Mouse (Mus musculus) liver, embryonic 15.5 days (tissue): Measurements from ENCODE around the gene Slc39a3. TPM values are rescaled to one million over a fixed set of nuclear protein-coding genes. Genes with fewer than 3 reads are reported as not detected.

Experiments used
- ATAC-seq: fragments of 200-750 bp; cut with Nextera tagmentation; 2 replicates; pipeline ENCODE4 v1.8.0; 2017; ENCODE audit warnings: moderate number of reproducible peaks, mild to moderate bottlenecking, moderate library complexity; ENCODE audit not compliant: insufficient read depth
- H3K27ac ChIP-seq: fragments of 300-500 bp; sonication (generic); replicated peaks from 2 replicates; pipeline ENCODE4 v1.5.1; 2015; ENCODE audit warnings: mild to moderate bottlenecking, inconsistent platforms
- H3K27me3 ChIP-seq: fragments of 300-500 bp; sonication (generic); 2 replicates; pipeline ENCODE4 v1.6.1; 2015; ENCODE audit warnings: mild to moderate bottlenecking, inconsistent platforms
- H3K36me3 ChIP-seq: fragments of 300-500 bp; sonication (generic); replicated peaks from 2 replicates; pipeline ENCODE4 v1.6.1; 2015; ENCODE audit warnings: moderate library complexity, mild to moderate bottlenecking, inconsistent platforms
- H3K4me1 ChIP-seq: fragments of 300-500 bp; sonication (generic); replicated peaks from 2 replicates; pipeline ENCODE4 v1.6.1; 2015; ENCODE audit warnings: inconsistent platforms
- H3K4me2 ChIP-seq: fragments of 300-500 bp; sonication (generic); 2 replicates; pipeline ENCODE4 v1.6.1; 2015; ENCODE audit warnings: moderate library complexity, mild to moderate bottlenecking, inconsistent platforms
- H3K4me3 ChIP-seq: fragments of 300-500 bp; sonication (generic); replicated peaks from 2 replicates; pipeline ENCODE4 v1.5.1; 2015; ENCODE audit warnings: mild to moderate bottlenecking, inconsistent platforms
- H3K9ac ChIP-seq: fragments of 300-500 bp; sonication (generic); 2 replicates; pipeline ENCODE4 v1.6.1; 2015; ENCODE audit warnings: moderate library complexity, mild to moderate bottlenecking, inconsistent platforms
- H3K9me3 ChIP-seq: fragments of 300-500 bp; sonication (generic); replicated peaks from 2 replicates; pipeline ENCODE4 v1.6.1; 2016; ENCODE audit warnings: inconsistent platforms
- WGBS: fragments of 180-500 bp; shearing (Covaris S2); methylation state at CpG from one replicate; pipeline ENCODE4 v1.1.7; 2015; ENCODE audit warnings: mixed read lengths; ENCODE audit not compliant: insufficient replicate concordance; 5-methylcytosine and 5-hydroxymethylcytosine counted together
- polyA plus RNA-seq: library from polyadenylated mRNA; unstranded; fragments of >200 nt; fragmentation: Nextera tagmentation; extraction: Ambion mirVana; gene quantifications from 2 replicates; pipeline ENCODE4 v1.2.1, GENCODE M21; 2015

Slc39a3 gene
- polyA plus RNA-seq, 1 experiment from 2014 or later = 5.6 TPM

DNA sequence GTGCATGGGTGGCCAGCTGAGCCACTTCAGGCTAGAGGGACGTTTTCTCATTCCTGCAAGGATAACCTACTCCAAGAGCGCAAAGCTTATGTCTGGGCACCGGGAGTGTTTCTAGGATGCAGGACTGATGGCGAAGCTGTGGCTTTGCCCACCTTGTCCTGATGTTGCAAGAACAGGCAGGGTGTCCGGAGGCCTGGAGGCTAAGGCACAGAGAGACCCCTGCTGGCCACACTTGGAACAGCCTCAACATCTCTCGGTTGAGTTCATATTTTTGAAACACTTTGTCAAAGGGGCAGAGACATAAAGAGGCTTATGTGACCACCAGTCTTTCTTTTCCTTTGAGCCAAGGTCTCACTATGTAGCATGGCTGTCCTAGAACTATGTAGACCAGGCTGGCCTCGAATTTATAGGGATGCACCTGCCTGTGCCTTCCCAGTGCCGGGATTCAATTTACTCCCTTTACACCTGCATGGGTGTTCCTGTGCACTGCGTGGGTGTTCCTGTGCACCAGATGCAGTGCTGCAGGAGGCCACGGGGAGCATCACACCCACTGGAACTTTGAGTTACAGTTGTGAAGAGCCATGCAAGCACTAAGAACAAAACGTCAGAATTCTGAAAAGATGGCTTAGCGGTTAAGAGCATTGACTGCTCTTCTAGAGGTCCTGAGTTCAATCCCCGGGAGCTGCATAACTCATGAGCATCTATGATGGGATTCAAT, 4.4 kb upstream of the Slc39a3 start:
- H3K4me2 ChIP-seq = no peak overlapping the region
- H3K4me1 ChIP-seq = peaks cover 18% of the 10 kb centered on the region

DNA sequence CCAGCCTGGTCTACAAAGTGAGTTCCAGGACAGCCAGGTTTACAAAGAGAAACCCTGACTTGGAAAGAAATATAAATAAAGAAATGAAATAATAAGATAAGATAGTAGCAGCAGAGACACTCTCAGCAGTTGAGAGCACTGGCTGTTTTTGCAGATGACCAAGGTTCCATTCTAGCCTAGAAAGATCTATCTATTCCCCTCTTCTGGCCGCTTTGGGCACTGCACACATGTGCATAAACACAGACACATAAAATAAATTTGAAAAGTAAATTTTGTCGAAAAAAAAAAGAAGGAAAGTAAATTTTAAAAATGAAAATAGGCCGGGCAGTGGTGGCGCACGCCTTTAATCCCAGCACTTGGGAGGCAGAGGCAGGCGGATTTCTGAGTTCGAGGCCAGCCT, 975 bp downstream of the Slc39a3 start:
- 65% methylated on average over 7 of the region's 7 CpGs for WGBS

More for the DNA sequence above, 4.4 kb upstream of the Slc39a3 start:
- Histone ChIP-seq H3K36me3 (peaks cover 31% of the 10 kb centered on the region), H3K9me3 (no peaks in the 10 kb centered on the region), H3K9ac (no peak overlapping the region), H3K27ac (no peak overlapping the region), H3K4me3 (no peak overlapping the region), H3K27me3 (no peaks in the 10 kb centered on the region)
- no peak for ATAC-seq
- 27% methylated on average over 13 of the region's 13 CpGs for WGBS

DNA sequence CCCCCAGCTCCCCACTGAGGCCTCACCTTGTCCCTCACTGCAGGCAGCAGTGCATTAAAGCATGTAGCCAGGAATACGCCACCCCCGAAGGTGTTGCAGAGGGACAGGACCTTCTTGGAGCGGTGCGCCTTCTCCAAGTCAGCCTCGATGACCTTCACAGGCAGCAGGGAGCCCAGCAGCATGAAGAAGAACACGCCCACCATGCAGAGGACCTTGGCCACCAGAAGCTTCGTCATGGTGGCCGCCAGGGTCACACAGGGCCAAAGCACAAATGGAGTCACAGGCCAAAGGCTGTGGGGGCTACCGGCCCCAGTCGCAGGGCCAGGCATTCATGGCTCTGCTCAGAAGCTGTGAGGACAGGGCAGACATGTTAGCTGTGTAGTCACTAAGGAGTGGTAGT, 3.6 kb downstream of the Slc39a3 start:
- Histone ChIP-seq H3K4me3 (no peak overlapping the region), H3K27ac (no peak overlapping the region), H3K9me3 (no peaks in the 10 kb centered on the region), H3K27me3 (no peaks in the 10 kb centered on the region), H3K36me3 (peaks cover 9% of the 10 kb centered on the region; the same call in 1 of the 2 replicates), H3K9ac (no peak overlapping the region), H3K4me1 (peaks cover 13% of the 10 kb centered on the region), H3K4me2 (no peak overlapping the region)
- WGBS = 68% methylated on average over 10 of the region's 10 CpGs
- no peak for ATAC-seq

More for the DNA sequence above, 975 bp downstream of the Slc39a3 start:
- Histone ChIP-seq H3K9me3 (no peaks in the 10 kb centered on the region), H3K4me1 (peaks cover 14% of the 10 kb centered on the region), H3K9ac (no peak overlapping the region), H3K4me2 (no peak overlapping the region), H3K27ac (no peak overlapping the region), H3K36me3 (peaks cover 4% of the 10 kb centered on the region; the same call in 1 of the 2 replicates), H3K27me3 (no peaks in the 10 kb centered on the region), H3K4me3 (peak overlapping the region; percentile 68; the same call in 1 of the 2 replicates)
- ATAC-seq = no peak

DNA sequence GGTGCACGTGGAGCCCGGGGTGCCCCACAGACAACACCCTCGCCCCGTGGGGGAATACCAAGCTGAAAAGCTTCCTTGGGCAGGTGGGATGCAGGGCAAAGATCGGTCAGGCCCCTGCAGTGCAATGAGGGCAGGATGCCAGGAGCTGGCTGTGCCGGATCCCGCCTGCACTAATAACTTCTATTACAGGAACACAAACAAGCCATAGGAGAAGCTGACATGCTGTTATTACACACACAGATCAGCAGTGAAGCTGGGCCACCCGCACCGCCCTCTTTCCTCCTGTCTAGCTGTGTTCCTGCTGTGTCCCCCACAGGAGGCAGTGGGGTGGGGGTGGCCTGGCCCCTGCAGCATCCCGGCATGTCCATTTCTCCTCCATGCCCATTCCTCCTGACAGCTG, 8.2 kb downstream of the Slc39a3 start:
- Histone ChIP-seq H3K4me2 (no peak overlapping the region), H3K9ac (no peak overlapping the region), H3K27ac (no peak overlapping the region), H3K36me3 (peaks cover 9% of the 10 kb centered on the region; the same call in 1 of the 2 replicates), H3K4me1 (peaks cover 5% of the 10 kb centered on the region), H3K4me3 (no peak overlapping the region), H3K27me3 (peaks cover 30% of the 10 kb centered on the region), H3K9me3 (no peaks in the 10 kb centered on the region)
- ATAC-seq = no peak
- 65% methylated on average over 10 of the region's 10 CpGs for WGBS

DNA sequence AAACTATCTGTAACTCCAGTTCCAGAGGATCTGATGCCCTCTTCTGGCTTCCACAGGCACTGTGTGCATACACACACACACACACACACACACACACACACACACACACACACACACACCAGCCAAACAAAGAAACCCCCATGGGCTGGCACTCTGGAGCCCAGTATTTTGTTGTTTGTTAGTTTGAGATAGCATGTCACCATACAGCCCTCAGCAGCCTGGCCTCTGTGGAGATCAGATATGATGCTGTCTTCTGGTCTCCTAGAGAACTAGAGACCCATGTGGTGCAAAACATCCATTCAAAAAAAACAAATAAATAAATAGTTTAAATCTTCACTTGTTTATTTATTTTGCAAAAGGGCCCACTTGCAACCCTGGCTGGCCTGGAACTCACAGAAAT, 9.0 kb downstream of the Slc39a3 start:
- no peak overlapping the region for H3K9ac ChIP-seq
- H3K4me3 ChIP-seq = no peak overlapping the region
- no peak for ATAC-seq
- H3K4me2 ChIP-seq = no peak overlapping the region
- no peak overlapping the region for H3K27ac ChIP-seq
- H3K27me3 ChIP-seq = peaks cover 37% of the 10 kb centered on the region
- H3K4me1 ChIP-seq = peaks cover 5% of the 10 kb centered on the region
- peaks cover 9% of the 10 kb centered on the region; the same call in 1 of the 2 replicates for H3K36me3 ChIP-seq
- no peaks in the 10 kb centered on the region for H3K9me3 ChIP-seq

DNA sequence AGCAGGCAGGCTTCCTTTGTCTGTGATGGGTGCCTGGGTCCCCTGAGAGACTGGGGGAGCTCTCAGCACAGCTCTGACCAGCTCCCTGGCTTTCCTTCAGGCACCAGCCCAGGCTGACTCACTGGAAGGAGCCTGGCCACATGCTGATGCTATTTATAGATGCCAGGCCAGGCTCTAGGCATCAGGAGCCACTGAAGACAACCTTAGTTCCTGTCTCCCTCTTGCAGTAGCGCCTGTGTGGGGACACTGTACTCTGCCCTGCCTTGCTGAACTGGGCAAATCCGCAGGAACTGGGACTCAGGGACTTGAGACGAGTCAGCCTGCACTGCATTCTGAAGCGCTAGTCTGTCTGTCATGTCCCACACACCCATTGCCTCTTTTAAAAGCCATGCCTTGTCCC, 9.9 kb downstream of the Slc39a3 start:
- ATAC-seq = no peak
- H3K9ac ChIP-seq = 0 out of 2 replicates have a peak overlapping the region, but pooled peaks have one; percentile 6
- no peak overlapping the region for H3K4me3 ChIP-seq
- H3K4me2 ChIP-seq = no peak overlapping the region
- 34% methylated on average over 4 of the region's 4 CpGs for WGBS
- peaks cover 5% of the 10 kb centered on the region for H3K4me1 ChIP-seq
- H3K9me3 ChIP-seq = no peaks in the 10 kb centered on the region
- H3K27ac ChIP-seq = no peak overlapping the region
- peaks cover 9% of the 10 kb centered on the region; the same call in 1 of the 2 replicates for H3K36me3 ChIP-seq
- H3K27me3 ChIP-seq = peaks cover 46% of the 10 kb centered on the region

DNA sequence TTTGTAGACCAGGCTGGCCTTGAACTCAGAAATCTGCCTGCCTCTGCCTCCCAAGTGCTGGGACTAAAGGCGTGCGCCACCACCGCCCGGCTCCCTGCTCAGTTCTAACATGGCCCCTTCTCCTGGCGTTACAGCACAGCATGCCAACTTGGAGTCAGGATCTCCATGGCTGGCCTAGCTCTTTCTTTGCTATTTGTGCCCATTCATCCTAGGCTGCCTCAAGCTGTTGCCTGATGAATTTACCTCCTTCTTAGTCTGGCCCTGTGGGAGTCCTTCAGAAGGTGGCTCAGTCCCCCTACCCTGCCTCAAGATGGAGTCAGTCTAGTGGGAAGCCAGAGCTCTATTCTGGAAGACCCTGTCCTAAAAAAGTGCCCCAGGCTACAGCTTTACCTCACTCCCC, 10.4 kb downstream of the Slc39a3 start:
- Histone ChIP-seq H3K9me3 (no peaks in the 10 kb centered on the region), H3K9ac (0 out of 2 replicates have a peak overlapping the region, but pooled peaks have one; percentile 6), H3K27ac (no peak overlapping the region), H3K27me3 (peaks cover 50% of the 10 kb centered on the region), H3K36me3 (peaks cover 9% of the 10 kb centered on the region; the same call in 1 of the 2 replicates), H3K4me1 (peaks cover 5% of the 10 kb centered on the region), H3K4me2 (no peak overlapping the region), H3K4me3 (no peak overlapping the region)
- no peak for ATAC-seq
- WGBS = 79% methylated on average over 5 of the region's 5 CpGs

DNA sequence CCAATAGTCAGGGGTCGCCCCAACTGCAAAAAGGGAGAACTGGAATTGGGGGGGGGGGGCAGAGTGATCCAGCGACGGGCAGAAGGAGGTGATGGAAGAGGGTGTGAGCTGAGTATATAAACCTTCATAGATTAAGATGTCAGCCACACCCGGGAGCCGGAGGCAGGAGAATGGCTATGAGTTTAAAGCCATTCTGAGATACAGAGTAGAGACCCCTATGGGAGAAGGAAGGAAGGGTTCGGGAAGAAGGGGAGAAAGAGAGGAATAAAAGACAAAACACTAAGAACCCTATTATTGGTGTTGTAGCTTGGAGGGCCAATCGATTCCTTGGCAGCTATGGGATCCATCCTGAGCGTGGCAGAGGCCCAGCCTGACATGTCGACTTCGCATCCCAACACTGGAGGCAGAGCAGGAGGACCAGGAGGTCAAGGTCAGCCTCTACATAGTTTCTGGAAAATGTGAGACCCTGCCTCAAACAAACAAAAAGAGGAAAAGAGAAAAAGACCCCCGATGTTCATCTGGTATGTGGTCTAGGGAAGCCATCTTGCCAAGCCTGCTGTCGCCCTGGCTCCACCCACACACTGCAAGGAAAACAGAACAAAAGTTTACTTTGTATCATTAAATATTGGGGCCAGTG, 11.5 kb downstream of the Slc39a3 start, which contains the start of gene Diras1:
TSS of gene Diras1 (minus strand) at position 24 of the 637 bp plus-strand sequence.
- H3K9ac ChIP-seq = no peak within 1 kb of the TSS
- H3K4me3 ChIP-seq = peak within 1 kb of the TSS; percentile 10; the same call in 1 of the 2 replicates
- peak within 1 kb of the TSS; percentile 42 for H3K4me2 ChIP-seq
- H3K27me3 ChIP-seq = peaks cover 61% of the 10 kb centered on the region
- ATAC-seq = no peak
- peaks cover 5% of the 10 kb centered on the region for H3K4me1 ChIP-seq
- H3K36me3 ChIP-seq = 0 out of 2 replicates have a peak, but pooled peaks cover under 1% of the 10 kb centered on the region
- H3K9me3 ChIP-seq = no peaks in the 10 kb centered on the region
- WGBS = 44% methylated on average over 12 of the region's 12 CpGs
- no peak within 1 kb of the TSS for H3K27ac ChIP-seq

DNA sequence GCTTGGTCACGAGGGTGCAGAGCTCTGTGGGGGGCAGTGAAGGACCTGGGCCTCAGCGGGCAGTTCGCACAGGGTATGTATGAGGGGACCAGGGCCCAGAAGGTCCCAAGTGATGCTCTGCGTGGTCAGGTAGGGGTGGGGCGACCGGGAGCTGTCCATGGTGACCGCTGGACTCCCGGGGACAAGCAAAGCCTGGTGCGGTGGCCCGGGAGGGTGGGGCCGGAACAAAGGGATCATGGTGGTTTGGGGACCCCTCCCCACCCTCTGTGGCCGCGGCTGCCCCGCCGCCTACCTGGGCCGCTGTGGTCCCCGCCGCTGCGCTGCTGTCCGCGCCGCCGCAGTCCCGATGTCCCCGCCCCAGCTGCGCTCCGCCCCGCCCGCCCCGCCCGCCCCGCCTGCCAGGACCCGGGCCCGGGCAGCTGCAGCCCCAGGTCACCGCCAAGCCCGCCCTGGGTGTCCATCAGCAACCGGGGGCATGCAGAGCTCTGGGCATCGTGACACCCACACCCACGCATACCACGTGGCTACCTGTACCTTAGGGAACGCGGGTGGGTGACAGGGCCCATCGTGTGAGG, 12.1 kb downstream of the Slc39a3 start:
- Histone ChIP-seq H3K9me3 (no peaks in the 10 kb centered on the region), H3K4me2 (peak overlapping the region; percentile 42), H3K27ac (no peak overlapping the region), H3K4me1 (peaks cover 5% of the 10 kb centered on the region), H3K4me3 (peak overlapping the region; percentile 10; the same call in 1 of the 2 replicates), H3K9ac (no peak overlapping the region), H3K27me3 (peaks cover 67% of the 10 kb centered on the region), H3K36me3 (no peaks in the 10 kb centered on the region)
- 2% methylated on average over 43 of the region's 43 CpGs for WGBS
- ATAC-seq = no peak

DNA sequence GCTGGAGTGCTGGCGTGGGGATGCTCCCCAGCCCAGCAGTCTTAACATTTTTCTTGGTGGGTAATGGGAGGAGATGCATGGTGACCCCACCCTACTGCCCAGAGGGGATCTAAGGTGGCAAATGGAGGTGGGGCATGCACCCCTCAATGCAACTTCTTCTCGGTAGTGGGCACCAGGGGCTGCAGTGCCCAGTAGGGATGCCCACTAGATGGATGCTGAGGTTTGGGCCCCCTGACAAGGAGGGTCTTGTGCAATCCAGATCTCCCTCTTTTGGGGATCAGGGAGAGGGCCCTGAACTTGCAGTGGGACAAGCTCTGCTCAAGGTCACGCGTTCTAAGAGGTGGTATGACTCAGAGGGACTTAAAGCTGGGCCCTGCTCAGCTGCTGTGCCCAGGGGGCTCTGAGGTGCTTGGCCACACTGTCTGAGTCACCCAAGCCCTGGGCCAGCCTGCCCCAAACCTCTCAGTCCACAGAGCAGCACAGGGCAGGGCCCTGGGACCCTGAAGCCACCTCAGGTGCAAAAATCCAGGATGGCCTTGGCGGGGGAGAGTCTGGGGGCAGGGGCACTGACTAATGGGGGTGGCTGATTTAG, 12.8 kb downstream of the Slc39a3 start:
- Histone ChIP-seq H3K36me3 (no peaks in the 10 kb centered on the region), H3K27me3 (peaks cover 67% of the 10 kb centered on the region), H3K27ac (no peak overlapping the region), H3K9ac (no peak overlapping the region), H3K9me3 (no peaks in the 10 kb centered on the region), H3K4me3 (no peak overlapping the region), H3K4me2 (no peak overlapping the region), H3K4me1 (peaks cover 5% of the 10 kb centered on the region)
- ATAC-seq = no peak
- WGBS = 47% methylated on average over 5 of the region's 5 CpGs

DNA sequence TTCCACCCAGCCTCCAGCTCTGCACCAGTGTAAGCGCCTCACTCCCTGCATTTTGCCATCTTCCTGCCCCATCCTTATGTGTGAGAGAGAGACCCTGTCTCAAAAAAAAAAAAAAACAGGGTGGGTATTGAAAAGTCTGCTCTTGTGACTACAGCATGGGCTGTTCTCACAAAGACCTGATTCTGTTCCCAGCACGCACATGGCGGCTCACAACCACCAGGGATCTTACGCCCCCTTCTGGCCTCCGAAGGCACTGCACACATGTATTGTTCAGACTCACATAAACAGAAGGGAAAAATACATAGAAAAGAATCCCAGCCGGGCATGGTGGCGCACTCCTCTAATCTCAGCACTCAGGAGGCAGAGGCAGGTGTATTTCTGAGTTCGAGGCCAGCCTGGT, 14.5 kb downstream of the Slc39a3 start:
- WGBS = 49% methylated on average over 8 of the region's 8 CpGs
- Histone ChIP-seq H3K27me3 (peaks cover 67% of the 10 kb centered on the region), H3K36me3 (no peaks in the 10 kb centered on the region), H3K4me2 (no peak overlapping the region), H3K9ac (no peak overlapping the region), H3K4me3 (no peak overlapping the region), H3K4me1 (peaks cover 5% of the 10 kb centered on the region), H3K9me3 (no peaks in the 10 kb centered on the region), H3K27ac (no peak overlapping the region)
- no peak for ATAC-seq
